Mouse (Mus musculus) layer of hippocampus, adult 8-10 months (tissue): ENCODE results near the gene Cbr1. TPM values are rescaled to one million over a fixed set of nuclear protein-coding genes. Genes with fewer than 3 reads are reported as not detected.

Source experiments
- DNase-seq, 2 experiments: peaks; one replicate each; pipeline ENCODE4 v3.0.0; 2022; ENCODE audit warnings: low spot score in 2 of 2
- total RNA-seq, 4 experiments: library from RNA; stranded (reverse); gene quantifications; 2 replicates each; pipeline ENCODE4 v1.2.4; 2022

Gene Cbr1
- 10 to 100 TPM; 65.9 to 72.9 (median 71.2) TPM for total RNA-seq

DNA sequence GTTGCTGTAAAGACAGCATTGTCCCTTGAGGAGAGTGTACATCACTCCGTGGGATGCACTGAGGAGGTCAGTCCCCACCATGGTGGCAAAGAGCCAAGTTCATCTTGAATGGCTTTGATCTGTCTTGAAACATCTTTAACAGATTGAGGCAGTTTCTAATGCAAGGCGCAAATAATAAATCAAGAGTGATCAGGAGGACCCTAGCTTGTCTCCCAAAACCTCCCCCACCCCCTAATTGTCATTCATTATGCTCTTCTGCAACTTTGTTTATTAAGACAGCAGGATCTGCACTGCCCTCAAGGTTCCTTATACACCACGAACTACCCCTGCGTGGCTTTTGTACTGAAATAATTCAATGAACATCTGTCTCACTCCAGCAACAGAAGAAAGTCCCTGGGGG is at the start of gene Cbr1:
Cbr1 (plus strand) TSS at position 301 of the 400 bp plus-strand sequence.
- no peak for DNase-seq

- DNase-seq = no peak
Observed at GRCm38 (mm10) chr16:93557646-93558045, 48.0 kb upstream of the Cbr1 start.

GRCm38 (mm10) chr16:93558499-93558898 is 47.2 kb upstream of the Cbr1 start:
- no peak for DNase-seq

- DNase-seq = no peak
Observed at GRCm38 (mm10) chr16:93572383-93572782, 33.3 kb upstream of the Cbr1 start.

GRCm38 (mm10) chr16:93573434-93573833 is 32.2 kb upstream of the Cbr1 start:
- no peak for DNase-seq

DNA sequence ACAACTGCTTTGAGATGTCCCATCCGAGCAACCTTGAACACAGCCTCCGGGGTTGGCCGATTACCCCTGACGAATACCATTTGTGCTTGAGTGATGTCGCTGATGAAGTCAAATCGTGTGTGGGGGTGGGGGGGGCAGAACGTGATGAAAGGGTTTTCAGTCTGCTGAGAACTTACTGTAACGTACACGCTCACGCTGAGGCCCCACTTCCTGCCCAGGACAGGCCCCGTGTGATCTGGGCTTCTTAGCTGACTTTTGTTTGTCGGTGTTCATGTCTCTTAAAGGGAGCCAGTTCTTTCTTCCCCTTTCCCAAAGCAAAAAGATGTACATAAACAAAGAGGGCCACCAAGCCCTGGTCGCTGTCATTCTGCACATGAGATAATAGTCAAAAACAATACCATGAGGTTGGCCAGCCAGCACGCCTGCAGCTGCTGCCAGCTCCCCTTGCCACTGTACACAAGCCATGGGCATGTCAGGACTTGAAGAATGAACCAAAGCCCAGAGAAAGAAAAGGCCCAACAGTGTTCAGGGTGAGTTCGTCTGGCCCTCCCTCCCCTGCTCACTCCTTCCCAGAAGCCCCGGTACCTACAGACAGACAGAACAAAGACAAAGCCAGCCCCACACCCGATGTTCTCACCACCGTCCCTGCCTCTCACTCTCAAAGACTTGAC is 31.0 kb upstream of the Cbr1 start:
- no peak for DNase-seq

GRCm38 (mm10) chr16:93575574-93575973 is 30.1 kb upstream of the Cbr1 start:
- no peak for DNase-seq

DNA sequence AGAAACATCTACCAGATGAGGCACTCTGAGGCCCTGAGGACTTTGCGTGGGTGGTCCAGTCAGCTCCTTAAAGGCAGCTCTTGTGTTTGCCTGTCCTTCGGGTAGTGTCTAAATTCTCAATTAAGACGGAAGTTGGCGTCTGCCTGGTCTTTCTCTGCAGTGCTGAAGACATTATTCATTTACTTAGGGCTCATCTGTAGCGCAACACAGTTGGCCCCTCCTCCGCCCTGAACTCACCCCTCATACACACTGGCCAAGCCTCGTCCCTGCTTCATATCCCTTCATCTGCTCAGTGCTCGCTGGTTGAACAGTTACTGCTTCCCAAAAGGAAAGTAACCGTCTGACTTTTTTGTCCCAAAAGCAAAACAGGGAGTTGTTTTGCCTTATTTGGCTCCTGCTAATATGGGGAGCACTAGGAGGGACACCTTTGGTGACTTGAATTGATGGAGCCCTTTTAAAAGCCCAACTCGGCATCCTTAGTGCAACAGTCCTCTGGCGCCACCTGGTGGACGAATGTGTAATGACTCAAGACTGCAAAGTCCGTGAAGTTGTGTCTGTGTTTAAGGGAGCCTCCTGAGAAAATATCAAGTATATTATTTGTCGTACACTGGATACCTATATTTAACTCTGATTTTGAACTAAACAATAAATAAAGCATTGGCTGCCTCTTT is 29.1 kb upstream of the Cbr1 start:
- DNase-seq = peak; percentile 51 to 86

DNA sequence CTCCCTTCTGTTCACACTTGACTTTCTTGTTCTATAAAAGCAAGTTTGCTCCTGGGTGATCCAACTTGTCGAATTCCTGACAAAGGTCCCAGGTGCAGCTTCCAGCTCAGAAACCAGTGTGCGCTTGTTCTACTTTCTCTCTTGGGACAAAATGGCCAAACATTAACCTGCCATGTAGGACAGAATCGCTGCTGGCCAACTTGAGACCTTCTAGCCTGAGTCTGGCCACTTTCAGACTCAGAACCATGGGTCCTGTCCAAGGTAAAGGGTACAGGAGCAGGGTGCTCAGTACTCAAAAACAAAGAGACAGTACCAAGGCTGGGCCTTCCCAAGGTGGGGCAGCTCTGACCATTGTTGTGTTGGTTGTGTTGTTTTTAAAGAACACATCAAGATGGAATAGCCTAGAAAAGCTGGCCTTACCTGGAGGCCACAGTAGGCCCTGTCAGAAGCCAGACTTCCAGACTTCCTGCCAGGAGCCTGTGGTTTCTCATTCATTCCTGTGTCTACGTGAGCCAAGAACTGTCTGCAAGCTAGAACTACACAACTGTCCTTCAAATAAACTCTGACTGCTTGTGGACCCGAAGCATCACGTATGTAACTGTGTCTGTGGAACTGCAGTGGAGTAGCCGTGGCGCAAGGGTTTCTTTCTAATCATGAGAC is 27.2 kb upstream of the Cbr1 start:
- DNase-seq = no peak

GRCm38 (mm10) chr16:93581125-93581524 is 24.5 kb upstream of the Cbr1 start:
- DNase-seq = no peak

GRCm38 (mm10) chr16:93584976-93585702 is 20.5 kb upstream of the Cbr1 start:
- no peak for DNase-seq

GRCm38 (mm10) chr16:93585703-93586205 is 19.9 kb upstream of the Cbr1 start:
- no peak for DNase-seq

DNA sequence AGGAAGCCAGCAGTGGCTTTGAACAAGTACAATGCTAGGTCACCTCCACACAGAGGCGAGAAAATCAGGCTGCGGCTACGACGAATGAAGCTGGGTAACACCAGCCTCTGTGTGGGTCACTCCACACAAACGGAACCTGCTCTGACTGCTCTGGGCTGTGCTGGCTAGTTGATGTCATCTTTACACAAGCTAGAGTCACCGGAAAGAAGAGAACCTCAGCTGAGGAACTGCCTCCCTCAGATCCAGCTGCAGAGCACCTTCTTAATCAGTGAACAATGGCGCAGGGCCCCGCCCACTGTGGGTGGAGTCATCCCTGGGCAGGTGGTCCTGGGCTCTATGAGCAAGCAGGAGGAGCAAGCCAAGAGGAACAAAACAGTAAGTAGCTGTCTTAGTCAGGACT is 19.3 kb upstream of the Cbr1 start:
- DNase-seq = no peak

DNA sequence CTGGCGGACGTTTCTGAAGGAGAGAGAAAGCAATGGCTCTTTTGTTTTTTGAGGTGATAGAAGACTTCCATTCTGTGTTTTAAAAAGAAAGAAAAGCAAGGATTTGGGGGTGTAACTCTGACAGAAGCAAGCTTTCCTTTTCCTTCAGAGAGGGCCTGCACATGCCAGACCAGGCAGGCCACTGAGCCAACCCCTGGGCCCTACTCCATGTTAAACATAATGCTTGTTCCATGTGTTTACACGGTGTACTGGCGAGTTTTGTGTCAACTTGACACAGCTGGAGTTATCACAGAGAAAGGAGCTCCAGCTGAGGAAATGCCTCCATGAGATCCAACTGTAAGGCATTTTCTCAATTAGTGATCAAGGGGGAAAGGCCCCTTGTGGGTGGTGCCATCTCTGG is 17.4 kb upstream of the Cbr1 start:
- no peak for DNase-seq

DNA sequence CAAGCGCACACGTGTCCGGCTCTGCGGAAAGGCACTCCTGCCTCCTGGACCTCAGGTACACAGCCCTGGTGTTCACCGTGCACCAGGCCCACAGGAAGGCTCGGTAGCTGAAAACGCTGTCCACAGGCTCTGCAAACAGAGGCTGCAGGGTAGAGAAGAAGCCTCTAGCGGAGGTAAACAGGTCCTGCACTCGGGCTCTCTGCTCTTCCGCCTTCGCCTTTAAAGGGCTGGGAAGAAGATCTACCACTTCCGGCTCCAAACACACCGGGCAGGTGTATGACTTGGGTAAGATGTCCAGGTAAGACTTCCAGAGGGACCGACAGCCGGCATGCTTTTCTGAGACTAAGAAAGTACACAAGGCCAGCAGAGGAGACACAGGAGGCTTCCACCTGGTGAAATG is 14.7 kb upstream of the Cbr1 start:
- DNase-seq = no peak

DNA sequence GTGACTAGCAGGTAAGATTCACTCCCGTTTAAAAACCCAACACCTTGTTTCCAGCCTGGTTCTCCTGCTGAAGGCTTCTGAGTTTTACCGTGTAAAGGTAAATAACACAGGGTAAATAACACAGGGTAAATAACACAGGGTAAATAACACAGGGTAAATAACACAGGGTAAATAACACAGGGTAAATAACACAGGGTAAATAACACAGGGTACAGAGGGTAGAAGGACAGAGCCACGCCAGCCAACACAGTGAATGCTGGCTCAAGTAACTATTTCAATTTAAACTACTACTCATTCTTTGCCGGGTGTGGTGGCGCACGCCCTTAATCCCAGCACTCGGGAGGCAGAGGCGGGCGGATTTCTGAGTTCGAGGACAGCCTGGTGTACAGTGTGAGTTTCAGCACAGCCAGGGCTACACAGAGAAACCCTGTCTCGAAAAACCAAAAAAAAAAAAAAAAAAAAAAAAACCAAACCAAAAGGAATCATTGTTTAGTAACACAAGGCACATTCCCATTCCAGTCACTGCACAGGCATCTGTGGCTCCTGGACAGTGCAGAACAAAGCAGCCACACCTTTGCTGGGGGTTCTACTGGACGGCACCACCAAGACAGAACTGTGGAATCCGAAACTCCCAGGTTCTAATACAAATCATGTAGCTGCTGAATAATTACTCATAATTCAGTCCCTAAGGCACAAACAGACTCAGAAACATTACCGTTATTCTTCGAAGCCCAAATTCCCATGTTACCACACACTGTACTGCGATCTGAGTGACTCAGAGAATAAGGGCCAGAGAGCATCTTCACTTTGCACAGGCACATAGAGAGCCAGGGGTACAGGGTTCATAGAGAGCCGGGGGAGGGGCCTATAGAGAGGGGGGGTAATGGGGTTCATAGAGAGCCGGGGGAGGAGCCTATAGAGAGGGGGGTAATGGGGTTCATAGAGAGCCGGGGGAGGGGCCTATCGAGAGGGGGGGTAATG is 13.9 kb upstream of the Cbr1 start:
- DNase-seq = no peak

- DNase-seq = no peak
Observed at GRCm38 (mm10) chr16:93592711-93593110, 12.9 kb upstream of the Cbr1 start.

DNA sequence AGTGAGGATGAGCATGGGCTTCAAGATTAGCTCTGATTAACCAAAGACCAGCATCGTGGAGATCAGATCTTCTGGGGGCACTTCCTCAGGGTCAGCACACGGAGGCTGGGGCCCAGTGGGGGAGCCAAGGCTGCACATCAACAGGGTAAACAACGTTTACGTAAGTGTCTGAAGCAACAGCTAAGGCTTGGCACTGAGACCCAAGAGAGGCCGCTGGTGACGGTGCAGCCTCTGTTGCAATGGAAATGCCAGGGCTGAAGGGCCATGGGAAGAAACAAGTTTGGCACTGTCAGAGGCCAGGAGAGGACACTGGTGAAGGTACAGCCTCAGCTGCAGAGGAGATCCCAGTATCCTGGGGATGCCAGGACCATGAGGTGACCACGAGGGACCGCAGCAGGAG is 12.2 kb upstream of the Cbr1 start:
- no peak for DNase-seq

DNA sequence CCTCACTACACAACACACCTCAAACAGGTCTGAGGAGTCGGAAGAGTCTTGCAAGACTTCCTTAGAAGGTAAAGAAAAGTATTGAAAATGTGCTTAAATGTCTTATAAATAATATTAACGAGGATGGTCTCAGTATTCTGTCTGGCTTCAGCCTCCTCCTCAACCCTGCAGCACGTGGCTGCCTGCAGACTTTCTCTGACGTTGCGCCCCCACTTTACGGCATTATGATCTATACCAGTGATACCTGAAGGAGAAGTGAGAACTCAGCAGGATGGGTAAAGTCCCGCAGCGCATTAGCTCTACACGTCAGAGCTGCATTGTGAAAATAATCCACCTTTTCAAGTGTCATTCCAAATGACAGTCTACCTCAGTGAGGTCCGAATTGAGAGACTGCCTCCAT is 11.2 kb upstream of the Cbr1 start:
- no peak for DNase-seq

DNA sequence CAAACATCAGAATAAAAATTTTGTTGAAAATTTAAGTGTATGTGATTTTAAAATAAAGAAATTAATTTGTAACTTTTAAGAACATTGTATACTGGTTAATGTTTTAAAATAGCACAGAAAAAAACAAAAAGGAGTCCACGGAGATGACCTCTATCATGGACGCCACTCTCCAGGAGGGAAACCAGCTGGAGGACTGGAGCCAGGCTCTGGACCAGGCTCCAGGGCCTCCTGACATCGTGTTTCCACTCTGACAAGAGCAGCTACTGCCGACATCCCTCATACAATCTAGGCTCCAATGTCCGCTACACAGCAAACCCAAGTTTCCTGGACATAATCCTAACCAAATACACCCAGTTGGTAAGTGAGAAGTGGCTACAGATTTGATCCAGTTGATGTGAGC is 9.9 kb upstream of the Cbr1 start:
- DNase-seq = no peak

GRCm38 (mm10) chr16:93596807-93597206 is 8.8 kb upstream of the Cbr1 start:
- no peak for DNase-seq
